Mouse (Mus musculus) testis, adult 2 months (tissue): ENCODE measurements around the gene Fam3b.

ENCODE experiments used
- CTCF ChIP-seq: fragments of 200-500 bp; IDR thresholded peaks from 2 replicates; pipeline ENCODE4 v1.5.1; 2012; ENCODE audit warnings: low read depth, mild to moderate bottlenecking, inconsistent platforms, low read length, moderate library complexity; ENCODE audit not compliant: control insufficient read depth, insufficient read depth, insufficient replicate concordance
- POLR2A ChIP-seq: fragments of 200-500 bp; IDR thresholded peaks from 2 replicates; pipeline ENCODE4 v1.6.1; 2012; ENCODE audit warnings: low read depth, mild to moderate bottlenecking, inconsistent platforms, low read length, moderate library complexity; ENCODE audit not compliant: control insufficient read depth

DNA sequence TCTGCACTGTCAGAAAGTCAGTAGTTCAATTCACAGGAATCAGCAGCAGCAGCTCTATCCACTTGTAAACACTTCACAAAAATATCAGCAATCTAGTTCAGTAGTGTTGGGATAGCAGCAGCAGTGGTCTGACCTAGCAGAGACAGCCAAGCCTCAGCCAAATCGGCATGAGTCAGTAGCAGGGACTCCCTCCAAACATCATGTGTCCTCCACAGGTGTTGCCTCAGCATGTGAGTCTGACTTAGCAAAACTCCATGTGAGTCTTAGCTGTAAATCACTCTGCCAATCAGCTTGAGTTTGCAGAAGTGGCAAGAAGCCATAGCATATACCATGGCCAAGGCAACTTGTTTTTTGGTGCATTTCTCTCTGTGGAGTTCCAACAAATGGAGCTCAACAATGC, 18.5 kb upstream of the Fam3b start:
- TF ChIP-seq POLR2A: no peak
- TF ChIP-seq CTCF: no peak
